Mouse (Mus musculus): ENCODE data around the gene Apoc4. TPM values are rescaled to one million over a fixed set of nuclear protein-coding genes. Genes with fewer than 3 reads are reported as not detected.
"Not testable (repeated sequence)": the region's sequence is repeated elsewhere in the genome, so short reads cannot be mapped to it uniquely, and the experiment has no call there.

Gene Apoc4
- total RNA-seq, 2 experiments from 2014 or later = not detected

DNA sequence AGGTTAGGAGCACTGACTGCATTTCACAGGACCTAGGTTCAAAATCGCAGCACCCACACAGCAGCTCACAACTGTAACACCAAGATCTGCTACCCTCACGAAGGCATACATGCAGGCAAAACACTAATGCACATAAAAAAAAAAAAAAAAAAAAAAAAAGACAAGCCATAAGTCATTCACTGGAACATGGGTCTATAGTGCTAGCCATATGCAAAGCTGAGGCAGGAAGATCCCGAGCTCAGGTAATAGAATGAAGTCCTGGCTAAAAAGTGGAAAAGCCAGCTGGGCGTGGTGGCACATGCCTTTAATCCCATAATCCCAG is 18.5 kb upstream of the Apoc4 start:
- no peak for DNase-seq (ENCODE audit: low spot score in 2 of 2)

DNA sequence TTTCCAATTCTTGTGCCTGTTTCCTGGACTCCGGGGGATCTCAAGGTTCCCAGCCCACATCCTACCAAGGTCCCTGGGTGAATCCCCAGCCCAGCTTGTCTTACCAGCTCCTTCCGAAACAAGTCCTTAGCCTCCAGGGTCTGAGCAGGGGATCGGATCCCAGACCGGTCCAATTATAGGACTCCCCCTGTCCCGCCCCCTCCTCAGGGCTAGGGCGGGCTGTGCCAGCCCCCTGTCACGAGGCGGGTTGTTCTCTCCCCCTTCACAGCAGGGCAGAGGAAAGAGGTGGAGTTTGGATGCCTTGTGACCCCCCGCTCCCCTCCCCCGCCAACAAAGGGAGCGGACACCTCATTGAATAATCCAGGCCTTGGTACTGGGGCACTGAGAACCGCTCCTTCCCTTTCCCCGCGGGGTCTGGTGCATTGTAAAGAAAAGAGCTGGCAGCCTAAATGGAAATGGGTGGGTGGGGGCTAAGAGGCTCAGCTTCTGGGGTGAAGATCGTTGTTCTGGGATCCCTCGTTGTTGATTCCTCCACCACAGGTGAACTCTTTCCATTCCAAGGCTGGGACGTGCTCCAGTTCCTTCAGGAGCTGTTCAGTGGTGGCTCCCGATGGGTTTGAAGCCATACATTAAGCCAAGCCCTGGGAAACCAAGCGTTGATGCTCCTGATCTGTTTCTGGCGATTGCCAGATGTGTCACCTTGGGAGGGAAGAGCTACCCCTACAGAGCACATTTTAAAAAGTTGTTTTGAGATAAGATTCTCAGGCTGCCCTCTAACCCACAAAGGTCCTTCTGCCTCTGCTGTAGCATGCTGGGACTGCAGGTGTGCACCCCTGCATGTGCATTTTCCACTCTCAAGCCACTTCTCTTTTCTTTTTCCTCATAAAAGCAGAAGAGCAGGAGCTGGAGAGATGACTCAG is 17.9 kb upstream of the Apoc4 start, which contains the start of gene Apoe:
TSS of gene Apoe (minus strand) at position 282 of the 920 bp plus-strand sequence.
- peak; percentile 46 to 54 for DNase-seq (ENCODE audit: low spot score in 2 of 2)

DNA sequence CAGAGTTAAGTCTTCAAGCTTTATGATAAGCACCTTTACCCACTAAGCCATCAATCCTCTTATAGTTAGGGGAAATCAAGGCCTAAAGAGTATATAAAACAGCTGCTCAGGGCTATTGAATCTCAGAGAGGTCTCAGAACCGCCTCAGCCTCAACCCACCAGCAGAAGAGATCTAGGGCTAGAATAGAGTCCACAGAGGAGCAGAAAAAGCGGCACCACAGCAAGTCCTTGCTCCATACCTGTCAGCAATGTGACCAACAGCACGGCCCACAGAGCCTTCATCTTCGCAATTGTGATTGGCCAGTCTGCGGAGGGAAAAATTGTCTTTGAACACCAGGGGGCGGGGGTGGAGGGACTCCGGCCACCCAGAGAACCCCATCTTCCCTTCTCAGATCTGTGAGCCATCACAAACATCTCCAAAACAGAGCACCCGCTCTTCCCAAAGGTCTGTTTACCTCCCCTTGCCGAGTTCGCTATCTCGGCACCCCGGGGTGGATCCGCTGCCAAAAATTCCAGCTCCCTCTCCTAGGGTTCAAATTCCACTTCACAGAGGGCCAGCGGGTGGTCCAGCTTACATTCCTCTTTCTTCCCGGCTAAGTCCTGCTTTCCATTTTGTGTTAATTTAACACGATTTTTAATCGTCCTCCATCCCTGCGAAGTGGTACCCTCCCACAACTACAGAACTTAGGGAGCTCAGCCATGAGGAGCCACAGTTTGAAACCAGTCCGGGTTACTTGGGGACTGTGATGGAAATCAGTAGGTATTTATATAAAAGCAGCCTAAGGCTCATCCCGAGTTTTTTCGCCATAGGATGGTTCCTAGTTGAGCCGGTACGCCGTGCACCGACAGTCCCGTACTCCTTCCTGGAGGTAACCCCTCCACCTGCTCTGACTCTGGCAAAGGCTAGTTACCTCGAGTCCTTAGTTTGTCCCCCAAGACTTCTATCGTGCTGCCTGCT is 16.9 kb upstream of the Apoc4 start:
- no peak for DNase-seq (ENCODE audit: low spot score in 2 of 2)

DNA sequence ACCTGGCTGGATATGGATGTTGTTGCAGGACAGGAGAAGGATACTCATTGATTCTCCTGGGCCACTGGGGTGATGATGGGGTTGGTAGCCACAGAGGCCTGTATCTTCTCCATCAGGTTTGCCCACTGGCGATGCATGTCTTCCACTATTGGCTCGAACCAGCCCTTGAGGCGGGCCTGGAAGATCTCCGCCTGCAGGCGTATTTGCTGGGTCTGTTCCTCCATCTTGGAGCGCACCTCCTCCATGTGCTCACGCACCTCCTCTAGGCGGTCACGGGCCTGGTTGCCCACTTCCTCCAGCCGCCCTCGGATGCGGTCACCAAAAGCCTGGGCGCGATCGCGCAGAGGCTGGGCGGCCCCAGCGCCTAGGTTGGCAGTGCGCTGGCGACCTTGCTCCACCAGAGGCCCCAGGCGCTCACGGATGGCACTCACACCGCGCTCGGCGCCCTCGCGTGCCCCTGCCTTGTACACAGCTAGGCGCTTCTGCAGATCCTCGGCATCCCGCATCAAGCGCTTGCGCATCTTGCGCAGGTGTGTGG is 15.1 kb upstream of the Apoc4 start:
- DNase-seq (ENCODE audit: low spot score in 2 of 2) = no peak

DNA sequence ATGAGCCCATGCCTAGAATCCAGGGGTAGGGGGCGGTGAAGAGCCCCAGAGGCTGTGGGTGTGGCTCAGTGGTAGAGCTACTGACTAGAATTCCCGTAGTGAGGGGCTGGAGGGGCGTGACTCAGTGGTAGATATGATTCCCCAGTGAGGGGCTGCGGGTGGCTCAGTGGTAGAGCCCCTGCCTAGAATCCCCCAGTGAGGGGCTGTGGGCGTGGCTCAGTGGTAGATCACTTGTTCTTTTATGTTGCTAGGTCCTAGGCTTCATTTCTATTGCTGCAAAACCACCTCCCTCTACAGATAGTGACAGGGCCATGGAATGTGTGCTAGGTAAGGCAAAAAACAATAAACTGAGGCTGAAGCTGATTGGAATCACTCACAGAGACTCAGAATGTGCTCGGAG is 14.6 kb upstream of the Apoc4 start:
- DNase-seq (ENCODE audit: low spot score in 2 of 2) = no peak

DNA sequence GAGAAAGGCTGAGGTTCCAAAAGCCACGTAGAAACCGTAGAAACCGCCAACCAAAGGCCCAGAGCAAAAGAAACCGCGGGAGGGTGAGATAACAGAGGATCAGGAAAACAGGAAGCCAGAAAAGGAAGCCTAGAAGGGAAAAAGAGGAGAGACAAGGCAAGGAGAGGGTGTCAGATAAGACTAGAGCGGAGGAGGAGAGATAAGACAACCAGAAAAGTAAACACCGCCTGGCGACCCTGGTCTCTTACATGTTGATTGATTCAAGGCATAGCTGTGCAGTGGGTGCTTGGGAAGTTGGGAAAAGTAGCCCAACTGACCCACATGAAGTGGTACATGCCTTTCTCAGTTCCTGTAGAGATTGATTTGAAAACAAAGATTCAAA is 13.9 kb upstream of the Apoc4 start:
- no peak for DNase-seq (ENCODE audit: low spot score in 2 of 2)

DNA sequence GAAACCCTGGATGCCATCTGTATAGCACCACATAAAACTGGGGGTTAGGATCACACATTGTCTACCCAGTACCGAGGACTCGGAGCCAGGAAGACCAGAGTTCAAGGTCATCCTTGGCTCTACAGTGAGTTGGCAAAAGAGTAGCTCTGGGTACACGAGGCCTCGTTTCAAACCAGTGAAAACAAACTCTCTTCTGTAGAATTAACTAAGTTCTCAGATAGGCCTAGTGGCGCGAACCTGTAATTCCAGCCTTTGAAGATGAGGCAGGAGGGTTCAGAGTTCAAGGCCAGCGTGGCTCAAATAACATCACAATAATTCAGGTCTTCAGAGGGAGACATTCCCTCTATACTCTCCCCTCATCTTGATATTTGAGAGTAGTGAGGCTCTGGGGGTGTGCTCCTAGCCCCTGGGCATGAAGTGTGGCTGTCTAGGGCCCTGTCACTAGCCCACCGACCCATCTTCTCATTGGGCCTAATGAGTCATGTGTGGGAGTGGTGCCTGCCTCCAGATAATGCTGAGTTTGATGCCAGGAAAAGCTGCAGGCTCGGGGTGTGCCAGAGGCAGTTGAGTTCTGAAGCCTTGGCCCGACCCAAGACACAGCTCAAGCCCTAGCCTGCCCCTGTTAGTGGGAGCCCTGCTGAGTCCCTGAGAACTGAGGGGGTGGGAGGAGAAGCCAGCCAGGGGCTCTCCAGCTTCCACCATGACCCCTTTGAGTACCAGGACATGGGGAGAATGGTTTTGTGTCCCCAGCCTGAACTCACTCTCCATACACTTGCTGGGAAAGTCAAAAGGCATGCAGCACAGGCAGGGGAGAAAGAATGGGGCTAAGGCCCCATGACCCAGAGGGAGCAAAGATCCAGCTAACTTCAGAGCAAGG is 13.3 kb upstream of the Apoc4 start:
- DNase-seq (ENCODE audit: low spot score in 2 of 2) = no peak

DNA sequence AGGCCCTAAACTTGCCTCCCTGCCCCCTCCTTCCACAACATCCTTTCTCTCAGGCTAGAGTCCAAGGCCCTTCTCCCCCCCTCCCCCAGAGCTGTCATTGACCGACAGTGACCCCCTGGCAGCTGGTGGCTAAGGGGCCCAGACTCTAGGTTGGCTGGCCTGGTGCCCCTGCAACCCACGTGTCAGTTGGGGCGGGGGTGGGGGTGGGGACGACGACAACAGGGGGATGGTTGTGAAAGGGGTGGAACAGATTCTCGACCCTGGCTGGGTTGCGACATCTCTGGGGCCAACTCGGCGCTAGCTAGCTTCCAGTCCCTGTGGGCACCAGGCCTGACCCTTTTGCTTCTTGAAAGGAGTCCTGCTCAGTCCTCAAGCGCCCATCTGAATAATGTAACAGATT is 12.1 kb upstream of the Apoc4 start:
- no peak for DNase-seq (ENCODE audit: low spot score in 2 of 2)

DNA sequence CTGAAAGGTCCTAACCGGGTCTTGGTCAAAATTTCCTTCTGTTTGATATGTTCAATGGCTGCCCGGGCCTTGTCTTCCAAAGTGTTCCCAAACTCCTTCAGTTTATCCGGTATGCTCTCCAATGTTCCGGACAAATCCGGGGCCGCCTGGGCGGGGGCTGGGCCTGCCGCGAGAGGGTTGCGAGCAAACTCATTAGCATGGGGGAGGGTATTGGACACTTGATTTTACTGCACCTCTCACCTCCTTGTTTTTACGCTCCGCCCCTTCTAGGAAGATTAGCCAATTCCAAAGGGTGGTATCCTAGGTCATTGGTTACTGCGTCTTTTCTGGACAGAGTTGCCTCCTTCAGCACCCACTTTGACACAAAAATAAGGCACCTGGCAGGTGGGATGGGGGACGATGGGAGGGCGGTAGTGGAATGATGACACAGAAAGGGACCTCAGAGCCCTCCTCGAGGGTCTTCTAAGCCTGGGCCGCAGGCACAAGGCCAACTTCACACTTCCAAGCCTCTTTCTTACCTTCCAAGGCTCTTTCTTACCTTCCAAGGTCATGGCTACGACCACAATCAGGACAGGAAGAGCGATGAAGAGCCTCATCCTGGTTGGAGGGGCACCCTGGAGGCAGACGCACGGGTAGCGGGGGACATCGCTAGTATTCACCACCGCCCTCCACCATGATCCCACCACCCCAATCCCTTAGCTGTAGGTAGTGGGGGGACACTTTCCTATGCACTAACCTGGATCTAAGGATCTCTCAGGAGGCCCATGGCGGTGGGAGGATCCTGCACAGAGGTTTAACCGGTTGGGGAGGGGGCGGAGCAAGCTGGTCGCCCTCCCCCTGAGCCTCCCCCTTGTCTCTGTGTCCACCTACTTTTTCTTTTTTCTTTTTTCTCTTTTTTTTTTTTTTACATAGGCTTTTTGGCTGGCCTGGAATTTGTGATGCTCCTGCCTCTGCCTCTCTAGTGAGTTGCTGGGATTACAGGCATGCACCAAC is 10.9 kb upstream of the Apoc4 start, which contains the start of gene Apoc1:
TSS of gene Apoc1 (minus strand) at position 788 of the 993 bp plus-strand sequence.
- DNase-seq (ENCODE audit: low spot score in 2 of 2) = no peak

DNA sequence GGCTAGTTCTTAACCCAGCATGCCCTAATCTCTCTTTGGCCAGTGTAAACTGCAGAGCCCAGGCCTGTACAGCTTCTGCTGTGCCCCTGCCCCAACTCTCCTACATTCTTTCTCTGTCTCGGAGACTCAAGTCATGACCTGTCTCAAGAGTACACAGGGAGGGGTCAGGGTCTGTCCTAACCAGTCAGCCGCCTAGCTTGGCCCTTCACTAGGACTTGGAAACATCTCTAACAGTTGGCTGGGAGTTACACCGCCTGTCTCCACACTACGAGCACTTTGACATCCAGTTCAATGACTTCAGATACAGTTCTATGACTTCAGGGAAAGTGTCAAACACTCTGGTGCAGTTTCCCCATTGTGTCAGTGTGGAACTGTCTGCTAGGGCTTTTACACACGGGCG is 10.2 kb upstream of the Apoc4 start:
- DNase-seq (ENCODE audit: low spot score in 2 of 2) = no peak

DNA sequence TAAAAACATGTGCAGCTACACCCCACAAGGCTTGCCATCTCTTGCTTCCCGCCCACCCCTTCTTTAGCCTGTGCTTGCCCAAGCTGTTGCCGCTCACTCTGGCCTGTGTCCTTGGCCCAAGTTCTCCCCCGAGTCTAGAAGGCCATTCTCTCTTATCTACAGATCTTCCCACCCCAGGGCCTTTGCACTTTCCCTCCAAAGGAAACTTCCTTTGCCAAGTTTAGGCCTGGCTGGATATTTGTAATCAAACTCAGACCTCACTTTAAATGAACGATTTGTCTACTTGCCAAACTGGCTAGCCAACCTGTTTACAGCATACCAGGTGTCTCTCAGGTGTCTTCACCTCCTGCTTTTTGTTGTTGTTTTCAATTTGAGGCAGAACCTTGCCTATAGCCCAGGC is 9.6 kb upstream of the Apoc4 start:
- no peak for DNase-seq (ENCODE audit: low spot score in 2 of 2)

DNA sequence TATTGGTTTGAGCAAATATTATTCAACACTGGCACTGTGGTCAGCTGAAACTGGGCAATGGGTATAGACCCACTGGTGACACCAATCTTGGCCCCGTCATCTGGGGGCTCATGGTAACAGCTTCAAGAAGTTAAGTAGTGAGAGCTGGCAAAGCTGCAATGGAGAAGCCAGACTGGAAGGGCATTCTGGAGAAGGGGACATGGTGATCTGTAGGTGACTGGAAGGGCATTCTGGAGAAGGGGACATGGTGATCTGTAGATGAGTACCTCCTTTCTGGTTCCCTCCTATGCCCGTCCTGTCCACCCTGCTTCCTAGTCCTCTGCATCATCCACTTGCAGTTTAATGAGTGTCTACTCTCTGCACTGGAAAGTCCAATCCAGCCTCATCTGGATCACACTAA is 7.3 kb upstream of the Apoc4 start:
- DNase-seq (ENCODE audit: low spot score in 2 of 2) = no peak

DNA sequence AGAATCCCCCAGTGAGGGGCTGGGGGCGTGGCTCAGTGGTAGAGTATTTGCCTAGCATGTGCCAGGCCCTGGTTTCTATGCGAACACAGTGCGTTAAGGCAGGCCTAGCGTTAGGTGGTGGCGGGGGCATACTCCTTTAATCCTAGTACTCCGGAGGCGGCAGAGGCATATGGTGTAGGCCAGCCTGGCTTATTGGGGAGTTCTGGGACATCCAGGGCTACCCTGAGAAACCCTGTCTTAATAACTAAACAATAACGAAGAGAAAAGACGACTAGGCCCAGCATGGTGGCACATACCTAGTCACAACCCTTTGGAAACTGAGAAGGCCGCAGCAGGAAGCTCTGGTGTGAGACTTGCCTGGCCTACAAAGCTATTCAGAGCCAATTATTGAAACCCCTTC is 6.8 kb upstream of the Apoc4 start:
- no peak for DNase-seq (ENCODE audit: low spot score in 2 of 2)

DNA sequence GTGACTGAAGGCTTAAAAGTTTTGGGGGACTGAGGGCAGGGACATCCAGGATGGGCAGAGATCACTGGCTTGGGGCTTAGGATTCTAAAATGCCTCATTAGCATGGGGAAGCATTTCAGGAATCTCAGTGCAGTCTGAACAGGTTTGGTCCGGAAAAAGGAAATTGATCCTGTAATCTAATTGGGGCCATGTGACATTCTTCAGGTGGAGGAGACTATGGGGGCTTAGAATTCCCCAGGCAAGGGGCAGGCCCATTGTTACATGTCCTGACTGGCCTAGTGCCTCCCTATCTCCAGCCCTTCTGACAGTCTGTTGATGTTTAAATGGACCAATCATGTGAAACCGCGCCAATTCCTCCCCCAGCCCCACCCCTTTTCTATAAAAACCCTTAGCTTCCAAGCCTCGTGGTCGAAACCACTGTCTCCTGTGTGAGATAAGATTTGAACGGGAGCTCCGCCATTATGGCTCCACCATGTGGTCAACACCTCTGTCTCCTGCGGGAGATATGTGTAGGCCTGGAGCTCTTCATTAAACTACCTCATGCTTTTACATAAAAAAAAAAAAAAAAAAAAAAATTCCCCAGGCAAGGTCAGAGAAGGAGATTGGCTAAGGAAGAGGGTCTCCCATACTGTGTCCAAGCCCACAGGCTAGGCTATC is 5.8 kb upstream of the Apoc4 start:
- DNase-seq (ENCODE audit: low spot score in 2 of 2) = not testable (repeated sequence)

DNA sequence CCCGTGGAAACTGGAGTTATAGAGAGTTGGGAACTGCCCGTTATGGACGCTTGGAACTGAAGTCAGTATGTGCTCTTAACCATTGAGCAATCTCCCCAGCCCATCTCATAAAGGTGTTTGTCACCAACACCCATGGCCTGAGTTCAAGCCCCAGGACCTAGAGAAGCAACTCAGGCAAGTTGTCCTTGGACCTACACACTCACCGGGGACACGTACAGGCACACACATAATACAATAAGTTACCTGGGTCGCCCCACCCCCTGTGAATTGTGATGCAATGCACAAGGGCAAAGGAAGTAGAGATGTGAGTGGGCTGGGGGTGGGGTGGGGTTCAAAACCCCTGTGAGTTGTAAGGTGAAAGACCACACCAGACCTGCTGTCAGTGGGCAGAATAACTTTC is 5.2 kb upstream of the Apoc4 start:
- DNase-seq (ENCODE audit: low spot score in 2 of 2) = no peak

DNA sequence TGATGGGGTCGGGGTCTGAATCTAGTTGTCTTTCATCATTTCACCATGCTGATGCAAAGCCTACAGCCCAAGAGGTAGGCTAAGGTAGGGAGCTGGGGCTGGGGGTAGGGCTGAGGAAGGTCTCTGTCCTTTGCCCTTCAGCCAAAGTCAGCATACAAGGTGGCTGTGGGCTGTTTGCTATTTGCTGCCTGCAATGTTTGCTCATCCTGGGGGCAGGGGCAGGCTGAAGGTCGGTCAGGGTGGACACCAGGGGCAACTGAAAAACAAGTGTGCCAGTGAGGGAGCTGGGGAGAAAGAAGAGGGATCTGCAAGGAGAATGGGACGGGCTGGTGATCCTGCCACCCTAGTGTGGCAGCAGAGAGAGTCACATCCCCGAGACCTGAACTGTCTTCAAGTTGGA is 4.1 kb upstream of the Apoc4 start:
- no peak for DNase-seq (ENCODE audit: low spot score in 2 of 2)

DNA sequence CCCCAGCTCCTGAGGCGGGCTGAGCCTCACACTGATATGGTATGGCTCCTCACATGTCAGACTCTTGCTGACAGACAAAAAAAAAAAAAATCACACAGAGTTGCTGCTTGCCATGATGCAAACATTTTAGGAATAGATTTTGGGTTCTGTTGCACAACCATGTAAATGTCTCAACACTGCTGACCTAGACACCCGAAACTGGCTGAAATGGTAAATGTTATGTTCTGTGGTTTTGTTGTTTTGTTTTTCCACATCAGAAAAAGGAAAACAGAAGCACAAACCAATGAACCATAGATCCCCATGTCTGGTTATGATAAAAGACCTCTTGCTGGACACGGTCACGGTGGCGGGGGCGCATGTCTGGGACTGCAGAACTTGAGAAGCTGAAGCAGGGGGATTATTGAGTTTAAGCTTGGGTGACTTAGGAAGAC is 2.5 kb upstream of the Apoc4 start:
- DNase-seq (ENCODE audit: low spot score in 2 of 2) = no peak

DNA sequence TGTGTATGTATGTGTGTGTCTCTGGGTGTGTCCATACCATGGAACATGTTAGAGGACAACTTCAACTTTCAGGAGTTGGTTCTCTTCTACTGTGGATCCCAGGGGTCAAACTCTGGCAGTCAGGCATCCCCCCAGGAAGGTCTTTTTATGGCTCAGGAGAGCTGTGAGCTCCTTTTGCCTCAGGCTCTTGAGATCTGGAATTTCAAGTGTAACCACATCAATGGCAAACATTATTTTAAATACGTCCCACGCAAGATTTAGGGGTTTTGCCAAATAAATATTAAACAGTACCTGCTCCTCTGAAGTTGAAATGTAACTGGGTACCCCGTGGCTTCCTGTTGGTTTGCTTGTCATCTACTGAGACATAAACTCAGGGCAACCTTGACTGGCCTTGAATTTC is 1.7 kb upstream of the Apoc4 start:
- DNase-seq (ENCODE audit: low spot score in 2 of 2) = no peak

DNA sequence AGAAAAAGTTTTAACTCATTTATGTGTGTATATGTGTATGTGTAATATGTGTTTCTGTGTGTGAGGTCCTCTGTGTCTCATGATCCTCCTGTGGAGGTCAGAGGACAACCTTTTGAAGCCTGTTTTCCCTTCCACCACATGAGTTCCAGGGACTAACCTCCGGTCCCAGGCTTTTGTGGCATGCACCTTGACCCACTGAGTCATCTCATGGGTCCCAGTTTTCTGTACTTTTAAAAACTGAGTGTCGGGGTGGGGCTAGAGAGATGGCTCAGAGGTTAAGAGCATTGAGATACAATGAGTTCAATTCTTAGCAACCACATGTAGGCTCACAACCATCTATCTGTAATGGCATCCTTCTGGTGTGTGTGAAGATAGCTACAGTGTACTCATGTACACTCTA is 577 bp downstream of the Apoc4 start:
- no peak for DNase-seq (ENCODE audit: low spot score in 2 of 2)

All from left cerebral cortex, adult 18-20 months (tissue).